Mouse (Mus musculus) MEL (cell line): ENCODE results near the gene Fam84b. TPM values are rescaled to one million over a fixed set of nuclear protein-coding genes. Genes with fewer than 3 reads are reported as not detected.

ENCODE experiments used
- DNase-seq: peaks from one replicate; pipeline ENCODE4 v3.0.0; 2011; ENCODE audit warnings: low read depth, low spot score
- H3K27ac ChIP-seq: 2 replicates; pipeline ENCODE4 v1.5.1; 2012; ENCODE audit warnings: low read depth, mild to moderate bottlenecking, control low read depth, low read length, moderate library complexity; ENCODE audit not compliant: control insufficient read depth
- H3K27me3 ChIP-seq, 2 experiments: fragments of 150-350 bp in 1 of 2; sonication (generic) in 1 of 2; 2 replicates each; pipeline ENCODE4 v1.6.1; 2012; ENCODE audit warnings: low read length in 2 of 2, mild to moderate bottlenecking in 2 of 2, improper control_type of control experiment in 1 of 2, moderate library complexity in 1 of 2; ENCODE audit not compliant: insufficient read depth in 2 of 2, control insufficient read depth in 1 of 2
- H3K36me3 ChIP-seq, 2 experiments: 2 replicates each; pipeline ENCODE4 v1.6.1; 2012 to 2014; ENCODE audit warnings: low read length in 2 of 2, improper control_type of control experiment in 1 of 2, inconsistent platforms in 1 of 2, mild to moderate bottlenecking in 1 of 2; ENCODE audit not compliant: insufficient read depth in 2 of 2, control insufficient read depth in 1 of 2
- H3K4me1 ChIP-seq, 2 experiments: fragments of 150-350 bp in 1 of 2; sonication (generic) in 1 of 2; 2 replicates each; pipeline ENCODE4 v1.6.1; 2012; ENCODE audit warnings: low read length in 2 of 2, improper control_type of control experiment in 1 of 2, mild to moderate bottlenecking in 1 of 2; ENCODE audit not compliant: insufficient read depth in 2 of 2, control insufficient read depth in 1 of 2
- H3K4me3 ChIP-seq, 2 experiments: fragments of 150-350 bp in 1 of 2; sonication (generic) in 1 of 2; 2 replicates each; pipeline ENCODE4 v1.5.1; 2012; ENCODE audit warnings: low read depth in 2 of 2, low read length in 2 of 2, mild to moderate bottlenecking in 2 of 2, moderate library complexity in 2 of 2, control low read depth in 1 of 2, improper control_type of control experiment in 1 of 2; ENCODE audit not compliant: control insufficient read depth in 1 of 2, insufficient read depth in 1 of 2
- H3K79me2 ChIP-seq: 2 replicates; pipeline ENCODE4 v1.6.1; 2012; ENCODE audit warnings: mild to moderate bottlenecking, low read length, moderate library complexity; ENCODE audit not compliant: control insufficient read depth, poor library complexity, insufficient read depth
- H3K9ac ChIP-seq: 2 replicates; pipeline ENCODE4 v1.6.1; 2012; ENCODE audit warnings: low read depth, mild to moderate bottlenecking, control low read depth, low read length, moderate library complexity; ENCODE audit not compliant: control insufficient read depth, poor library complexity, severe bottlenecking
- H3K9me3 ChIP-seq: fragments of 150-350 bp; sonication (generic); replicated peaks from 2 replicates; pipeline ENCODE4 v1.6.1; 2012; ENCODE audit warnings: mild to moderate bottlenecking, low read length, improper control_type of control experiment, moderate library complexity; ENCODE audit not compliant: insufficient read depth
- EP300 ChIP-seq, 2 experiments: IDR thresholded peaks; 2 replicates each; pipeline ENCODE4 v1.6.1; 2011; ENCODE audit warnings: improper control_type of control experiment in 2 of 2, low read length in 2 of 2, low read depth in 1 of 2, mild to moderate bottlenecking in 1 of 2
- HCFC1 ChIP-seq: IDR thresholded peaks from 2 replicates; pipeline ENCODE4 v1.6.1; 2012; ENCODE audit warnings: low read depth, mild to moderate bottlenecking, inconsistent platforms, low read length, improper control_type of control experiment, moderate library complexity
- KAT2A ChIP-seq: conservative IDR thresholded peaks from 2 replicates; pipeline ENCODE4 v1.6.1; 2012; ENCODE audit warnings: low read depth, low read length, improper control_type of control experiment, inconsistent platforms
- MAFK ChIP-seq: IDR thresholded peaks from 2 replicates; pipeline ENCODE4 v1.6.1; 2011; ENCODE audit warnings: low read depth, mild to moderate bottlenecking, low read length, improper control_type of control experiment, borderline replicate concordance
- MAX ChIP-seq: IDR thresholded peaks from 2 replicates; pipeline ENCODE4 v1.6.1; 2011; ENCODE audit warnings: low read length, improper control_type of control experiment
- MEF2A ChIP-seq: IDR thresholded peaks from 2 replicates; pipeline ENCODE4 v1.6.1; 2014; ENCODE audit warnings: low read depth, mild to moderate bottlenecking, inconsistent platforms, low read length, improper control_type of control experiment; ENCODE audit not compliant: poor library complexity, insufficient replicate concordance, severe bottlenecking; ENCODE audit errors: extremely low read depth
- NELFE ChIP-seq: IDR thresholded peaks from 2 replicates; pipeline ENCODE4 v1.6.1; 2011; ENCODE audit warnings: low read depth, low read length, improper control_type of control experiment
- POLR2A ChIP-seq, 2 experiments: IDR thresholded peaks; 2 replicates each; pipeline ENCODE4 v1.6.1; 2011 to 2012; ENCODE audit warnings: low read length in 2 of 2, mild to moderate bottlenecking in 2 of 2, control low read depth in 1 of 2, improper control_type of control experiment in 1 of 2, low read depth in 1 of 2, moderate library complexity in 1 of 2; ENCODE audit not compliant: control insufficient read depth in 1 of 2, insufficient read depth in 1 of 2, poor library complexity in 1 of 2
- POLR2AphosphoS2 ChIP-seq: IDR thresholded peaks from 2 replicates; pipeline ENCODE4 v1.6.1; 2011; ENCODE audit warnings: low read length, improper control_type of control experiment
- SIN3A ChIP-seq: IDR thresholded peaks from 2 replicates; pipeline ENCODE4 v1.6.1; 2012; ENCODE audit warnings: low read length, improper control_type of control experiment, inconsistent platforms
- SMC3 ChIP-seq: IDR thresholded peaks from 2 replicates; pipeline ENCODE4 v1.6.1; 2011; ENCODE audit warnings: low read depth, low read length, improper control_type of control experiment
- TCF12 ChIP-seq: IDR thresholded peaks from 2 replicates; pipeline ENCODE4 v1.6.1; 2014; ENCODE audit warnings: low read depth, mild to moderate bottlenecking, inconsistent platforms, low read length, improper control_type of control experiment, moderate library complexity
- USF1 ChIP-seq: IDR thresholded peaks from 2 replicates; pipeline ENCODE4 v1.6.1; 2014; ENCODE audit warnings: low read depth, mild to moderate bottlenecking, inconsistent platforms, low read length, improper control_type of control experiment, moderate library complexity
- ZMIZ1 ChIP-seq: IDR thresholded peaks from 2 replicates; pipeline ENCODE4 v1.6.1; 2012; ENCODE audit warnings: low read depth, mild to moderate bottlenecking, inconsistent platforms, low read length, improper control_type of control experiment, moderate library complexity
- ZNF384 ChIP-seq: IDR thresholded peaks from 2 replicates; pipeline ENCODE4 v1.6.1; 2012; ENCODE audit warnings: low read depth, mild to moderate bottlenecking, inconsistent platforms, low read length, improper control_type of control experiment
- polyA plus RNA-seq, 2 experiments: library from polyadenylated mRNA; stranded (reverse) in 1 of 2; unstranded in 1 of 2; fragments of >175 nt in 1 of 2; fragments of >200 nt in 1 of 2; gene quantifications; 2 replicates each; pipeline versions ENCODE4 v1.2.1 to v1.2.4; 2012; ENCODE audit warnings: low replicate concordance in 2 of 2, low read depth in 1 of 2; ENCODE audit not compliant: insufficient read length in 2 of 2, insufficient read depth in 1 of 2, missing spikeins in 1 of 2
- total RNA-seq: library from RNA; depleted of rRNA; stranded (reverse); fragments of 300-350 nt; gene quantifications from 2 replicates; pipeline ENCODE4 v1.2.3, GENCODE M21; 2012

Gene Fam84b
- total and polyA plus RNA-seq, 3 experiments = not detected

DNA sequence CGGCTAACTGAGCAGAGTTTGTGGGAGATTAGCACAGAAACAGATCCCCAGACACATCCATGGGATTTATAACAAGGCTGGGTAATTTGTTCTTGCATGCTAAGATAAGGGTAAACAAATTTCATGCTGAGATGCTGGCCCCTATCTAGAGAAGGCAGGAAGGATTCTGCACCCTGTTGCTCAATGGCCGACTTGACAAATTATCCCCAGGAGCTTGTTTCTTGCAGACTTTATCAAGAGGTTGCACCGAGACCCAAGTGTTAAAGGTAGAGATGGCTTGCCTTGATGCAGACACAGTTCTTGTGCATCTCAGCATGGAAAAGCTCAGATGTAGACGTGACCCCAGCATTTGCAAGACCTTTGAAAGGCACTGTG, 13.3 kb downstream of the Fam84b start (continued):
- TF ChIP-seq NELFE = no peak
- TF ChIP-seq, all 39 proteins: peak for 0

DNA sequence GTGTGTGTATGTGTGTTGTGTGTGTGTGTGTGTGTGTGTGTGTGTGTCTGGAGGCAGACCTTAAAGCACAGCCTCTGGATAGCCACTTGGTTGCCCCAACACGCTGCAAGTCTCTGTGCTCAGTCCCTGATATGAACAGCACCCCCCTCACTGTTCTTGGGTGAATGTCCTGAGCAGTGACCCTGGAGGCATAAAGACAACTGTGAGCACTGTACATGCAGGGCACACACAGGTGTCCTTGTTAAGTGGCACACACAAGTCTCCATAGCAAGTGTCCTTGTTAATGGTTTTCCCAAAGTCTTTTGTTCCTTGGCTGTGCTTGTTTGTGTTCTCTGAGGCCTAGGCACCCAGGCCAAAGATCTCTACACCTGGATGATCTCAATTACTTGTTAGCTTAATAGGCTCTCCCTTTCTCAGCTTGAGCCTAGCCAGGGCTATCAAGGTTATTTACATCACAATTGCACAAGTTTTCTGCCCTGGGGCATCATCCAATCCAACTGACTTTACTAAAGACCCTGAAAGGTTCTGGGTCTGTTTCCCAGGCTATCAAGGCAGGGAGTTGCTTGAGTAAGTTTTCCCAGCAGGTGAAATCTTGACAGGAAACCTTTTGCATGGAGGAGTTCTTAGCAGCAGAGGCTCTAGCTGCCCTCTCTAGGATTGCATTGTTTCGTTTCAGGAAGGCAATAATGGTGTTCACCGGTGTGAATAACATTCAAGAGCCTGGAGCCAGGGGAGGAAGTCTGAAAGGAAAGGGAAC, 13.9 kb downstream of the Fam84b start:
- Histone ChIP-seq H3K27ac (no peak overlapping the region), H3K36me3 (no peaks in the 10 kb centered on the region), H3K4me3 (no peak overlapping the region), H3K79me2 (no peaks in the 10 kb centered on the region), H3K4me1 (no peaks in the 10 kb centered on the region), H3K9me3 (no peaks in the 10 kb centered on the region), H3K27me3 (no peaks in the 10 kb centered on the region), H3K9ac (no peak overlapping the region)
- TF ChIP-seq ZMIZ1 = no peak
- no peak for TF ChIP-seq MAFK
- TF ChIP-seq HCFC1 = no peak
- no peak for DNase-seq

DNA sequence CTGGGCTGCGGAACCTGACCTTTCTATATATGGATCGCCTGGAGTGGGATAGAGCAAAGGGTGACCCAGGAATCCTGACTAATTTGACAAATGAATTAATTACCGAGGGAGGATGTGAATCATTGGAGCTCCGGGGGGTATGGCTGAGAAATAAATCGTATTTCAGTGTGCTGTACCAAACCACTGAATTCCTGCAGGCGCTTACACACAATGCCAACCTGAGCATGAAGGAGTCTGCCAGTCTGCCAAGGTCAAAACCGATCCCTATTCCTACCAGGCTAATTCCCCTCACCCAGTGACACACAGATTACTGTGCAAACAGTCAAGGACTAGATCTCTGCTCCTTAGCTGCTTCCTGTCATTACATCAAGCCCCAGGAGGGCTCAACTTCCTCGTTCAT, 15.4 kb downstream of the Fam84b start:
- Histone ChIP-seq H3K27me3 (no peaks in the 10 kb centered on the region), H3K4me3 (no peak overlapping the region), H3K9me3 (no peaks in the 10 kb centered on the region), H3K79me2 (no peaks in the 10 kb centered on the region), H3K9ac (no peak overlapping the region), H3K4me1 (no peaks in the 10 kb centered on the region), H3K36me3 (no peaks in the 10 kb centered on the region), H3K27ac (no peak overlapping the region)
- no peak for DNase-seq
- TF ChIP-seq KAT2A (no peak), USF1 (no peak), POLR2A (IDR thresholded peaks at IDR 0.05; ENCODE audit: control insufficient read depth in 1 of 2, insufficient read depth in 1 of 2, low read depth in 1 of 2, low read length in 2 of 2, poor library complexity in 1 of 2) (no peak), POLR2AphosphoS2 (no peak), MAX (no peak), MEF2A (no peak), SIN3A (no peak), HCFC1 (no peak), TCF12 (no peak), SMC3 (no peak), ZNF384 (no peak), EP300 (IDR thresholded peaks at IDR 0.05; ENCODE audit: low read depth in 1 of 2, low read length in 2 of 2) (no peak)
